Mouse (Mus musculus): ENCODE measurements around the gene Tas2r102. TPM values are rescaled to one million over a fixed set of nuclear protein-coding genes. Genes with fewer than 3 reads are reported as not detected.

The Tas2r102 gene
- polyA plus RNA-seq (2021) = not detected

GRCm38 (mm10) chr6:132761831-132762230, at the start of gene Tas2r102:
Tas2r102 (plus strand) TSS chr6:132762131.
- CTCF ChIA-PET = no interaction called here
- no peaks in the 10 kb centered on the region for H3K27me3 ChIP-seq
- POLR2A ChIA-PET = no interaction called here
- in situ Hi-C loops (cut with MboI; ENCODE audit: low pct_unique_long_range_greater_than_20kb) = no loop called here
- TF ChIP-seq CTCF (IDR thresholded peaks at IDR 0.05) = no peak
- DNase-seq (ENCODE audit: low read depth, low spot score) (no peak), ATAC-seq (no peak)

- CTCF ChIA-PET = no interaction called here
- in situ Hi-C loops (cut with MboI; ENCODE audit: low pct_unique_long_range_greater_than_20kb) = no loop called here
Measured at GRCm38 (mm10) chr6:132737935-132738334, 24.0 kb upstream of the Tas2r102 start, which contains the start of gene Tas2r115. Tas2r115 (minus strand) TSS chr6:132738035.

GRCm38 (mm10) chr6:132750206-132750605, 11.7 kb upstream of the Tas2r102 start:
- H3K27me3 ChIP-seq = no peaks in the 10 kb centered on the region
- no peak for DNase-seq (ENCODE audit: low read depth, low spot score)
- ChIA-PET POLR2A (interaction anchor here (0.6 kb wide), 1 partner anchor 12 kb away, joined by 3 read pairs; no protein-coding TSS in a partner anchor), CTCF (no interaction called here)
- no peak for TF ChIP-seq CTCF (IDR thresholded peaks at IDR 0.05)
- in situ Hi-C loops (cut with MboI; ENCODE audit: low pct_unique_long_range_greater_than_20kb) = no loop called here
- ATAC-seq = no peak

More at GRCm38 (mm10) chr6:132737935-132738334, 24.0 kb upstream of the Tas2r102 start, which contains the start of gene Tas2r115:
- DNase-seq (ENCODE audit: low read depth, low spot score) (no peak), ATAC-seq (no peak)
- POLR2A ChIA-PET = no interaction called here
- H3K27me3 ChIP-seq = no peaks in the 10 kb centered on the region
- no peak for TF ChIP-seq CTCF (IDR thresholded peaks at IDR 0.05)

GRCm38 (mm10) chr6:132754430-132754829, 7.5 kb upstream of the Tas2r102 start, which contains the start of gene Tas2r124:
Tas2r124 (plus strand) TSS chr6:132754730.
- H3K27me3 ChIP-seq = no peaks in the 10 kb centered on the region
- no peak for DNase-seq (ENCODE audit: low read depth, low spot score)
- no peak for ATAC-seq
- POLR2A ChIA-PET = no interaction called here
- no peak for TF ChIP-seq CTCF (IDR thresholded peaks at IDR 0.05)
- in situ Hi-C loops (cut with MboI; ENCODE audit: low pct_unique_long_range_greater_than_20kb) = no loop called here
- CTCF ChIA-PET = no interaction called here

- ChIA-PET CTCF (no interaction called here), POLR2A (no interaction called here)
- ATAC-seq = no peak
- no peak for DNase-seq (ENCODE audit: low read depth, low spot score)
- in situ Hi-C loops (cut with MboI; ENCODE audit: low pct_unique_long_range_greater_than_20kb) = loop anchor here (25.0 kb wide), 1 partner anchor 209 kb away; the partner anchor contains the start of gene Tas2r109
- no peak for TF ChIP-seq CTCF (IDR thresholded peaks at IDR 0.05)
- no peaks in the 10 kb centered on the region for H3K27me3 ChIP-seq
Measured at GRCm38 (mm10) chr6:132778062-132778461, 16.1 kb downstream of the Tas2r102 start, which contains the start of gene Tas2r136. Tas2r136 (minus strand) TSS chr6:132778162.

GRCm38 (mm10) chr6:132795393-132795792, 33.5 kb downstream of the Tas2r102 start:
- TF ChIP-seq CTCF (IDR thresholded peaks at IDR 0.05) = no peak
- POLR2A ChIA-PET = no interaction called here
- ATAC-seq (no peak), DNase-seq (ENCODE audit: low read depth, low spot score) (no peak)
- CTCF ChIA-PET = no interaction called here
- H3K27me3 ChIP-seq = no peaks in the 10 kb centered on the region
- in situ Hi-C loops (cut with MboI; ENCODE audit: low pct_unique_long_range_greater_than_20kb) = loop anchor here (25.0 kb wide), 1 partner anchor 192 kb away; the partner anchor contains the start of gene Tas2r109

GRCm38 (mm10) chr6:132802518-132802917, 40.6 kb downstream of the Tas2r102 start, which contains the start of gene Tas2r117:
Tas2r117 (plus strand) TSS chr6:132802818.
- ATAC-seq (no peak), DNase-seq (ENCODE audit: low read depth, low spot score) (no peak)
- ChIA-PET POLR2A (no interaction called here), CTCF (no interaction called here)
- in situ Hi-C loops (cut with MboI; ENCODE audit: low pct_unique_long_range_greater_than_20kb) = no loop called here
- no peak for TF ChIP-seq CTCF (IDR thresholded peaks at IDR 0.05)
- H3K27me3 ChIP-seq = no peaks in the 10 kb centered on the region

Other genes starting within 250 kb of the Tas2r102 start
- not detected for gene Prh1, start 192.3 kb upstream of the Tas2r102 start, polyA plus RNA-seq (2021)
- not detected for gene Prp2, start 166.2 kb upstream of the Tas2r102 start, polyA plus RNA-seq (2021)
- gene A630073D07Rik, start 110.6 kb upstream of the Tas2r102 start, polyA plus RNA-seq (2021) = not detected
- not detected for gene Tas2r120, start 105.2 kb upstream of the Tas2r102 start, polyA plus RNA-seq (2021)
- gene Tas2r121, start 61.1 kb upstream of the Tas2r102 start, polyA plus RNA-seq (2021) = not detected
- gene Tas2r122, start 50.2 kb upstream of the Tas2r102 start, polyA plus RNA-seq (2021) = not detected
- gene Tas2r115, start 24.1 kb upstream of the Tas2r102 start, polyA plus RNA-seq (2021) = not detected
- gene Tas2r124, start 7.4 kb upstream of the Tas2r102 start, polyA plus RNA-seq (2021) = not detected
- gene Tas2r136, start 16.0 kb downstream of the Tas2r102 start, polyA plus RNA-seq (2021) = not detected
- not detected for gene Tas2r117, start 40.7 kb downstream of the Tas2r102 start, polyA plus RNA-seq (2021)
- gene Tas2r123, start 85.0 kb downstream of the Tas2r102 start, polyA plus RNA-seq (2021) = not detected
- gene Tas2r116, start 93.3 kb downstream of the Tas2r102 start, polyA plus RNA-seq (2021) = not detected
- not detected for gene Tas2r110, start 105.9 kb downstream of the Tas2r102 start, polyA plus RNA-seq (2021)
- gene Tas2r113, start 130.9 kb downstream of the Tas2r102 start, polyA plus RNA-seq (2021) = not detected
- not detected for gene Tas2r125, start 147.5 kb downstream of the Tas2r102 start, polyA plus RNA-seq (2021)
- not detected for gene Tas2r129, start 189.0 kb downstream of the Tas2r102 start, polyA plus RNA-seq (2021)
- gene Tas2r131, start 195.8 kb downstream of the Tas2r102 start, polyA plus RNA-seq (2021) = not detected
- not detected for gene Tas2r109, start 218.8 kb downstream of the Tas2r102 start, polyA plus RNA-seq (2021)